ENCODE assay signal across 8 mouse cellular contexts in the genomic region with DNA sequence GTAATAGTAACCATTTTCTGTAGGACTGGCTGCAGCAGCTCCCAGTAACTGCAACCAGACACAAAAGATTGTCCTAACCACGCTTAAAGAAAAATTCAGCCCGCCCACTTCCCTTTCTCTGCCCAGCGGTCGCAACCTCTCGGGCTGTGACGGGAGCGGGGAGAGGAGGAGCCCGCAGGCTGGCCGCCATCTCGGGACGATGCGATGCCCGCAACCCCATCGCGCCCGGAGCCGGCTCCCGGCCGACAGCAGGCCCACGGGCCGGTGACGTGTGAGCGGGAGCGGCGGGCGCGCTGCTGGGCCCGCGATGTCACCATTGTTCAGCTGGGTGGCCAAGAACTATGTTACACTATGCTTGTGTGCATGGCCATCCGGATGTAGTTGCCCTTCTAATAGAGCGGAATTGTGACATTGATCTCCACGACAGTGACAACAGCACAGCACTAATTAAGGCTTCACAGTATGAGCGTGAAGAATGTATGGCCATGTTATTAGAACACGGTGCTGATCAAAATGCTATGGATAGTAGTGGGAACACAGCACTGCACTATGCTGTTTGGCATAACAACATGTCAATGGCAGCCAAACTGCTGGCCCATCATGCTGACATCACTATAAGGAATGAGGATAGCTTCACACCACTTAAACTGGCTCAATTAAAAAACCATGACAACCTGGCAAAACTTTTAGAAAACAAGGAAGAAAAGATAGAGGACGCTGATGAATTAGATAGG. TPM values are rescaled to one million over a fixed set of nuclear protein-coding genes. Genes with fewer than 3 reads are reported as not detected.
DNase-seq lines count a peak whose midpoint lies in the region; ATAC-seq and TF ChIP-seq lines count a peak whose summit lies in the region.

No protein-coding gene starts in this region.

- peak overlapping the region; percentile 71 for H3K4me2 ChIP-seq in embryonic facial prominence, embryonic 14.5 days (ENCODE audit: low read depth, low read length)
- H3K4me2 ChIP-seq in heart, embryonic 13.5 days: peak overlapping the region; percentile 76
- H3K4me2 ChIP-seq in kidney, embryonic 15.5 days: peak overlapping the region; percentile 83
- H3K4me2 ChIP-seq in lung, postnatal 0 days (replicated peaks; ENCODE audit: low read depth, low read length): peak overlapping the region; percentile 68

- no peak overlapping the region for H3K27ac ChIP-seq in embryonic facial prominence, embryonic 14.5 days (replicated peaks; ENCODE audit: low read depth, low read length)
- no peak overlapping the region for H3K27ac ChIP-seq in heart, embryonic 13.5 days (replicated peaks)
- no peak overlapping the region for H3K27ac ChIP-seq in kidney, embryonic 15.5 days
- H3K27ac ChIP-seq in lung, postnatal 0 days (ENCODE audit: low read length): no peak overlapping the region

- H3K27me3 ChIP-seq in embryonic facial prominence, embryonic 14.5 days (replicated peaks; ENCODE audit: control insufficient read depth, insufficient read depth, low read length): no peaks in the 10 kb centered on the region
- H3K27me3 ChIP-seq in heart, embryonic 13.5 days (replicated peaks): peaks cover 6% of the 10 kb centered on the region; the same call in 1 of the 2 replicates
- H3K27me3 ChIP-seq in kidney, embryonic 15.5 days: peaks cover 8% of the 10 kb centered on the region; the same call in 1 of the 2 replicates
- H3K27me3 ChIP-seq in lung, postnatal 0 days (replicated peaks; ENCODE audit: insufficient read depth, low read length): no peaks in the 10 kb centered on the region

- H3K4me1 ChIP-seq in embryonic facial prominence, embryonic 14.5 days (ENCODE audit: control insufficient read depth, insufficient read depth, low read length): peaks cover 6% of the 10 kb centered on the region
- H3K4me1 ChIP-seq in heart, embryonic 13.5 days: peaks cover 7% of the 10 kb centered on the region
- H3K4me1 ChIP-seq in kidney, embryonic 15.5 days: 0 out of 2 replicates have a peak, but pooled peaks cover 3% of the 10 kb centered on the region
- H3K4me1 ChIP-seq in lung, postnatal 0 days (ENCODE audit: insufficient read depth, low read depth, low read length): no peaks in the 10 kb centered on the region

- WGBS in embryonic facial prominence, embryonic 14.5 days: 25% methylated on average over 35 of the region's 35 CpGs
- WGBS in heart, embryonic 13.5 days: 25% methylated on average over 34 of the region's 35 CpGs
- 18% methylated on average over 35 of the region's 35 CpGs for WGBS in kidney, embryonic 15.5 days
- WGBS in lung, postnatal 0 days: 23% methylated on average over 35 of the region's 35 CpGs

- TF ChIP-seq EP300 in lung, postnatal 0 days (IDR thresholded peaks at IDR 0.05): no peak

- TF ChIP-seq CTCF in lung, postnatal 0 days (IDR thresholded peaks at IDR 0.05): no peak

- DNase-seq in urinary bladder, postnatal 14 days (ENCODE audit: low spot score): peak; percentile 42
- DNase-seq in urinary bladder, adult 2 months (ENCODE audit: low spot score): no peak
- peak; percentile 62 for DNase-seq in embryonic facial prominence, embryonic 14.5 days (ENCODE audit: low spot score)
- DNase-seq in lung, postnatal 0 days (ENCODE audit: low spot score): peak; percentile 53
- DNase-seq in retina, embryonic 14.5 days (ENCODE audit: low spot score): peak; percentile 54
- no peak for DNase-seq in frontal cortex, postnatal 14 days (ENCODE audit: low spot score in 2 of 2)

- H3K36me3 ChIP-seq in embryonic facial prominence, embryonic 14.5 days (ENCODE audit: control insufficient read depth, insufficient read depth, low read length): no peaks in the 10 kb centered on the region
- no peaks in the 10 kb centered on the region for H3K36me3 ChIP-seq in heart, embryonic 13.5 days
- H3K36me3 ChIP-seq in kidney, embryonic 15.5 days: no peaks in the 10 kb centered on the region
- no peaks in the 10 kb centered on the region for H3K36me3 ChIP-seq in lung, postnatal 0 days (ENCODE audit: insufficient read depth, low read length)

- peak overlapping the region; percentile 40 for H3K4me3 ChIP-seq in embryonic facial prominence, embryonic 14.5 days (ENCODE audit: low read depth, low read length)
- peak overlapping the region; percentile 52 for H3K4me3 ChIP-seq in heart, embryonic 13.5 days
- peak overlapping the region; percentile 43 for H3K4me3 ChIP-seq in kidney, embryonic 15.5 days (replicated peaks)
- peak overlapping the region; percentile 32 for H3K4me3 ChIP-seq in lung, postnatal 0 days (ENCODE audit: low read depth, low read length)

- H3K9me3 ChIP-seq in embryonic facial prominence, embryonic 14.5 days (ENCODE audit: control insufficient read depth, low read length): 0 out of 2 replicates have a peak, but pooled peaks cover 4% of the 10 kb centered on the region
- no peaks in the 10 kb centered on the region for H3K9me3 ChIP-seq in heart, embryonic 13.5 days
- H3K9me3 ChIP-seq in kidney, embryonic 15.5 days (replicated peaks): no peaks in the 10 kb centered on the region
- no peaks in the 10 kb centered on the region for H3K9me3 ChIP-seq in lung, postnatal 0 days (ENCODE audit: low read length)

- peak overlapping the region; percentile 70 for H3K9ac ChIP-seq in embryonic facial prominence, embryonic 14.5 days (ENCODE audit: low read depth, low read length)
- H3K9ac ChIP-seq in heart, embryonic 13.5 days: peak overlapping the region; percentile 79
- H3K9ac ChIP-seq in kidney, embryonic 15.5 days: peak overlapping the region; percentile 46
- no peak overlapping the region for H3K9ac ChIP-seq in lung, postnatal 0 days (replicated peaks; ENCODE audit: low read depth)

- ATAC-seq in embryonic facial prominence, embryonic 14.5 days (ENCODE audit: low read depth): peak; percentile 60; the same call in 1 of the 2 replicates
- ATAC-seq in heart, embryonic 13.5 days (ENCODE audit: extremely low read depth, insufficient number of reproducible peaks, low FRiP score, low TSS enrichment): no peak
- no peak; the same call in 1 of the 2 replicates for ATAC-seq in kidney, embryonic 15.5 days (replicated peaks; ENCODE audit: low FRiP score)
- peak; percentile 58 for ATAC-seq in lung, postnatal 0 days

RNA-seq across cellular contexts. Expression of gene C2cd4b, which starts 59.2 kb away (rescaled TPM):
- not detected in 2 replicates for polyA plus RNA-seq in urinary bladder, adult 2 months (2012; rRNA removed)
- 0.38 and 1.0 TPM in 2 replicates for polyA plus RNA-seq in embryonic facial prominence, embryonic 14.5 days (2014; fragmentation: Nextera tagmentation; extraction: Ambion mirVana)
- 0.71 and 1.1 TPM in 2 replicates for polyA plus RNA-seq in heart, embryonic 13.5 days (2015; fragmentation: Nextera tagmentation; extraction: Ambion mirVana)
- 0.19 and 1.1 TPM in 2 replicates for polyA plus RNA-seq in kidney, embryonic 15.5 days (2015; fragmentation: Nextera tagmentation; extraction: Ambion mirVana)
- polyA plus RNA-seq in lung, postnatal 0 days (2015; fragmentation: Nextera tagmentation; extraction: Ambion mirVana): 7.7 and 8.8 TPM in 2 replicates

Comparison
In these comparisons a context has a peak if more than half of its experiments do, and no peak if none do; other contexts are left out.
1. DNase-seq: peak in urinary bladder, postnatal 14 days (single experiment), embryonic facial prominence, embryonic 14.5 days (single experiment), lung, postnatal 0 days (single experiment) and retina, embryonic 14.5 days (single experiment); none in urinary bladder, adult 2 months (single experiment) and frontal cortex, postnatal 14 days (0 of 2).
2. ATAC-seq: peak in embryonic facial prominence, embryonic 14.5 days (single experiment) and lung, postnatal 0 days (single experiment); none in heart, embryonic 13.5 days (single experiment) and kidney, embryonic 15.5 days (single experiment).
3. Peak in every context shown above with its lines, with median percentiles within 50 percentile points of each other: H3K4me2 ChIP-seq and H3K4me3 ChIP-seq.